Mouse (Mus musculus) myocyte (in vitro differentiated cells): ENCODE data around the gene Dnaic1. TPM values are rescaled to one million over a fixed set of nuclear protein-coding genes. Genes with fewer than 3 reads are reported as not detected.

ENCODE experiments used
- H3K27me3 ChIP-seq: one replicate; pipeline ENCODE4 v1.6.1; 2011; ENCODE audit not compliant: control insufficient read depth, insufficient read depth, insufficient read length
- H3K36me3 ChIP-seq: one replicate; pipeline ENCODE4 v1.6.1; 2011; ENCODE audit not compliant: control insufficient read depth, insufficient read depth
- H3K4me2 ChIP-seq: one replicate; pipeline ENCODE4 v1.6.1; 2011; ENCODE audit warnings: low read depth, control low read depth
- H3K4me3 ChIP-seq: one replicate; pipeline ENCODE4 v1.5.1; 2011; ENCODE audit warnings: mild to moderate bottlenecking, control low read depth, moderate library complexity
- H3K79me2 ChIP-seq: one replicate; pipeline ENCODE4 v1.6.1; 2011; ENCODE audit not compliant: control insufficient read depth, insufficient read depth
- H3ac ChIP-seq: one replicate; pipeline ENCODE4 v1.6.1; 2011; ENCODE audit not compliant: control insufficient read depth, insufficient read length
- CEBPB ChIP-seq: IDR thresholded peaks from 2 replicates; pipeline ENCODE4 v1.6.1; 2011; ENCODE audit warnings: mild to moderate bottlenecking, moderate library complexity; ENCODE audit not compliant: poor library complexity, insufficient read depth, severe bottlenecking
- E2F4 ChIP-seq: IDR thresholded peaks from one replicate; pipeline ENCODE4 v1.6.1; 2011; ENCODE audit warnings: mild to moderate bottlenecking, control low read depth, moderate library complexity; ENCODE audit not compliant: insufficient read depth
- MAX ChIP-seq: IDR thresholded peaks from one replicate; pipeline ENCODE4 v1.6.1; 2011; ENCODE audit warnings: low read depth, mild to moderate bottlenecking, control low read depth
- MYOD1 ChIP-seq, 3 experiments: IDR thresholded peaks; one replicate each; pipeline ENCODE4 v1.6.1; 2011; ENCODE audit warnings: control low read depth in 2 of 3, low read depth in 2 of 3, mild to moderate bottlenecking in 2 of 3, moderate library complexity in 1 of 3; ENCODE audit not compliant: insufficient read length in 2 of 3, control insufficient read depth in 1 of 3
- MYOG ChIP-seq, 3 experiments: IDR thresholded peaks; one replicate each; pipeline ENCODE4 v1.6.1; 2011; ENCODE audit warnings: control low read depth in 2 of 3, low read depth in 2 of 3, mild to moderate bottlenecking in 2 of 3; ENCODE audit not compliant: insufficient read length in 2 of 3, control insufficient read depth in 1 of 3, insufficient read depth in 1 of 3
- POLR2A ChIP-seq: IDR thresholded peaks from one replicate; pipeline ENCODE4 v1.6.1; 2011; ENCODE audit warnings: low read depth, mild to moderate bottlenecking, control low read depth, moderate library complexity; ENCODE audit not compliant: insufficient read length
- POLR2AphosphoS2 ChIP-seq: IDR thresholded peaks from one replicate; pipeline ENCODE4 v1.6.1; 2011; ENCODE audit warnings: low read depth, control low read depth; ENCODE audit not compliant: insufficient read length
- REST ChIP-seq: IDR thresholded peaks from one replicate; pipeline ENCODE4 v1.6.1; 2011; ENCODE audit warnings: mild to moderate bottlenecking, control low read depth, moderate library complexity; ENCODE audit not compliant: insufficient read depth, insufficient read length
- SRF ChIP-seq: IDR thresholded peaks from one replicate; pipeline ENCODE4 v1.6.1; 2011; ENCODE audit warnings: low read depth; ENCODE audit not compliant: control insufficient read depth, insufficient read length
- TCF12 ChIP-seq: IDR thresholded peaks from one replicate; pipeline ENCODE4 v1.6.1; 2011; ENCODE audit warnings: mild to moderate bottlenecking, control low read depth; ENCODE audit not compliant: poor library complexity, insufficient read depth, severe bottlenecking
- TCF3 ChIP-seq: IDR thresholded peaks from one replicate; pipeline ENCODE4 v1.6.1; 2011; ENCODE audit warnings: low read depth, control low read depth; ENCODE audit not compliant: insufficient read length
- USF1 ChIP-seq: IDR thresholded peaks from one replicate; pipeline ENCODE4 v1.6.1; 2011; ENCODE audit warnings: low read depth, mild to moderate bottlenecking, control low read depth, moderate library complexity
- polyA plus RNA-seq: library from polyadenylated mRNA; unstranded; fragments of >200 nt; fragmentation: generic; extraction: Trizol; gene quantifications from one replicate; pipeline ENCODE4 v1.2.1, GENCODE M21; 2012; ENCODE audit warnings: missing spikeins

Dnaic1 gene
- polyA plus RNA-seq, 1 experiment: 0.08 TPM

DNA sequence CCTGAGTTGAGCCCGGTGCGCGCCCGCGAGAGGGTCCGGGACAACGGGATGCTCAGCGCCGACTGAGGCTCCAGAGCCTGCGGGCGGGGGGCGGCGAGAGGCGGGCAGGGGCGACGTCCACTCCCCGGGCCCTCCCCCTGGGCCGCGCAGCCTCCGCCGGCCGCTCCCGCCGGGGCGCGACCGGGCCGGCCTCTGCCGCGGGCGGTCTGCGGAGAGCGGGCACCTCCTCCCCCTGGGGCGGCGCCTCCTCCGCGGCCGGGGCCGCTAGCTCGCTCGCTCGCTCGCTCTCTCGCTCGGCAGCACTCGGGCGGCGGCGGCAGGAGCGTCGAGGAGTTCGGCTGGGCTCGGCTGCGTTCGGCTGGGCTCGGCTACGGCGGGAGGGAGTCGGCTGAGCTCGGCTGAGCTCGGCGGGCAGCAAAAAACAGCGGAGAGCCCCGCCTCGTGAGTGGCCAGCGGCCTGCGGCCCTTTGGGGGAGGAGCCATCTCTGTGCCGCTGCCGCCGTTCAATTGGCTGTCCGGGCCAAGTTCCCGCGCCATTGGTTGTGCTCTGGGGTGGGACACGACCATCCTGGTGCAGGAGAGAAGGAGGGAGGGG lies 70.4 kb downstream of the Dnaic1 start, which contains the start of gene Enho:
Gene Enho, minus strand, starts transcription at position 412 of the 595 bp plus-strand sequence.
- peak within 1 kb of the TSS; percentile 67 for H3K4me2 ChIP-seq
- H3K36me3 ChIP-seq: no peaks in the 10 kb centered on the region
- H3ac ChIP-seq: no peak within 1 kb of the TSS
- no peak within 1 kb of the TSS for H3K4me3 ChIP-seq
- no peak for TF ChIP-seq E2F4
- peak in 1 of 3 experiments; percentile 38 for TF ChIP-seq MYOG (IDR thresholded peaks at IDR 0.05; ENCODE audit: control insufficient read depth in 1 of 3, insufficient read depth in 1 of 3, insufficient read length in 2 of 3, low read depth in 2 of 3)
- peaks cover 8% of the 10 kb centered on the region for H3K27me3 ChIP-seq
- H3K79me2 ChIP-seq: no peaks in the 10 kb centered on the region

GRCm38 (mm10) chr4:41641199-41641822 lies 71.7 kb downstream of the Dnaic1 start:
- Histone ChIP-seq H3K4me2 (peak overlapping the region; percentile 64), H3K36me3 (no peaks in the 10 kb centered on the region), H3K27me3 (peaks cover 5% of the 10 kb centered on the region), H3K4me3 (no peak overlapping the region), H3ac (no peak overlapping the region), H3K79me2 (no peaks in the 10 kb centered on the region)
- TF ChIP-seq MYOD1 (IDR thresholded peaks at IDR 0.05; ENCODE audit: control insufficient read depth in 1 of 3, insufficient read length in 2 of 3, low read depth in 2 of 3) (peak; percentile 53 to 76 (median 65)), MYOG (IDR thresholded peaks at IDR 0.05; ENCODE audit: control insufficient read depth in 1 of 3, insufficient read depth in 1 of 3, insufficient read length in 2 of 3, low read depth in 2 of 3) (peak in 1 of 3 experiments; percentile 58), CEBPB (no peak)

- TF ChIP-seq MYOD1 (IDR thresholded peaks at IDR 0.05; ENCODE audit: control insufficient read depth in 1 of 3, insufficient read length in 2 of 3, low read depth in 2 of 3) (no peak), E2F4 (no peak), MYOG (IDR thresholded peaks at IDR 0.05; ENCODE audit: control insufficient read depth in 1 of 3, insufficient read depth in 1 of 3, insufficient read length in 2 of 3, low read depth in 2 of 3) (no peak), POLR2A (no peak), USF1 (no peak), MAX (no peak), SRF (no peak), POLR2AphosphoS2 (no peak), CEBPB (no peak), REST (no peak), TCF3 (no peak), TCF12 (no peak)
- no peak overlapping the region for H3K4me2 ChIP-seq
- H3K27me3 ChIP-seq: peaks cover 15% of the 10 kb centered on the region
- no peak overlapping the region for H3K4me3 ChIP-seq
- H3ac ChIP-seq: no peak overlapping the region
- no peaks in the 10 kb centered on the region for H3K79me2 ChIP-seq
- H3K36me3 ChIP-seq: no peaks in the 10 kb centered on the region
These were observed 75.9 kb downstream of the Dnaic1 start for GRCm38 (mm10) chr4:41645488-41645887.

GRCm38 (mm10) chr4:41648157-41648556 lies 78.6 kb downstream of the Dnaic1 start:
- H3K79me2 ChIP-seq: no peaks in the 10 kb centered on the region
- H3ac ChIP-seq: no peak overlapping the region
- no peaks in the 10 kb centered on the region for H3K36me3 ChIP-seq
- TF ChIP-seq USF1 (no peak), POLR2AphosphoS2 (no peak), MAX (no peak), E2F4 (no peak), POLR2A (no peak), TCF12 (no peak), MYOD1 (IDR thresholded peaks at IDR 0.05; ENCODE audit: control insufficient read depth in 1 of 3, insufficient read length in 2 of 3, low read depth in 2 of 3) (no peak), CEBPB (no peak), SRF (no peak), REST (no peak)
- no peak overlapping the region for H3K4me2 ChIP-seq
- no peak overlapping the region for H3K4me3 ChIP-seq
- H3K27me3 ChIP-seq: peaks cover 24% of the 10 kb centered on the region

DNA sequence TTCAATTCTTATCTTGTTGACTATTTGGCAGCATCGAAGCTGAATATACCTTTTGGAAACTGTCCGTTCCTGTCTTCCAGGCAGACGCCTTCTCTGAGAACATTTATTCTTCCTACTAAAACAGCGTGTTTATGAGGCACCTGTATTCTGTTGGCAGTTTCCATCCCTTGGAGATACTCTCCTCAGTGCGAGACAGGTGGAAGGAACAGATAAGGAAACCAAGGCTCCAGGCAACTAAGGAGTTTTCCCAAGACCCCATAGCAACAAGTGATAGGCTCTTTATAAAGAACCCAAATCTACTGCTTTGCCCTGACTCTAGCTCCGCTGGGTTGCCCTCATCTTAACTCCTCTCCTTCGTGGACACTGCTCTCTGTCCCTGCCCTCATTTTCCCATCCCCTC lies 79.1 kb downstream of the Dnaic1 start:
- Histone ChIP-seq H3K4me3 (no peak overlapping the region), H3K27me3 (peaks cover 24% of the 10 kb centered on the region), H3ac (no peak overlapping the region), H3K36me3 (no peaks in the 10 kb centered on the region), H3K4me2 (no peak overlapping the region), H3K79me2 (no peaks in the 10 kb centered on the region)
- no peak for TF ChIP-seq E2F4
- TF ChIP-seq TCF3: no peak
- no peak for TF ChIP-seq MAX
- TF ChIP-seq TCF12: no peak
- no peak for TF ChIP-seq MYOD1 (IDR thresholded peaks at IDR 0.05; ENCODE audit: control insufficient read depth in 1 of 3, insufficient read length in 2 of 3, low read depth in 2 of 3)
- no peak for TF ChIP-seq POLR2AphosphoS2
- no peak for TF ChIP-seq SRF
- TF ChIP-seq USF1: no peak
- TF ChIP-seq REST: no peak
- TF ChIP-seq MYOG (IDR thresholded peaks at IDR 0.05; ENCODE audit: control insufficient read depth in 1 of 3, insufficient read depth in 1 of 3, insufficient read length in 2 of 3, low read depth in 2 of 3): no peak
